Mouse (Mus musculus): Measurements from ENCODE around the gene Mrpl21.

The Mrpl21 gene

DNA sequence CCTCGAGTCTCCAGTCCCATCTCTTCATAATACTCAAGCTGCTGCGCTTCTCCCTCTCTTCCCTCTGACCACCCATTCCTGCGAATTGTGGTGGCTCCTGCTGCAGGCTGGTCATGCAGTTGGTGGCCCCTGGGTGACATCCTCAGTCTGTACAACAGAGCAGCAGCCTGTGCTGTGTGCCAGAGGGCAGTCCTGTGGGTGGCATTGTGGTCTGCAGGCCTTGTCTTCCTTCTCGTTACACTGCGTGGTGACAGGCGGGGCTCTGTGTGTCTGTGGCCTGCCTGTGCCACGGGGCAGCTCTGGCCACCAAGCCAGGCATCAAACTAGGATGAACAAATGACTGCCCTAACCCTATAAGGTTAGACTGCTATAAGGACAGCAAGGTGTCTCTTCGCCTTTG, 56.5 kb downstream of the Mrpl21 start:
- DNase-seq (ENCODE audit: low spot score), result no peak

DNA sequence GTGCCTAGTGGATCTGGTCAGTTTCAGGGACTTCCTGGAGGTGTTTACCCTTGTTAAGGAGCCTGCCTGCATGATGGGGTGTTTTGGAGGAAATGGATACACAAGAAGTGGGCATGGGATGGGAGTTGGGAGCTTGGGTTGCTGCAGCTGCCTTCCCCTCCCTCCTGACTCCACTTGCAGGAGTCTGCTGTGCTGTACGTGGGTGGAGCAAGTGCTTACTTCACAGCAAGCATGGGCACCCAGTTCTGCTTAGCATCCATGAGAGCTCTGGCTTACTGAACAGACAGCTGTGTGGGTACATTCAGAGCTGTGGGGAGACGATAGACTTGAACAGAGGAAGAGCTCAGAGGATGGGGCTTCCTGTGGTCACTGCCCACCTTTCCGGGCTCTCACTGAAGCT, 58.3 kb downstream of the Mrpl21 start:
- no peak for DNase-seq (ENCODE audit: low spot score)

Measured in yolk sac, embryonic 10.5 days (tissue).